In the genomic region with DNA sequence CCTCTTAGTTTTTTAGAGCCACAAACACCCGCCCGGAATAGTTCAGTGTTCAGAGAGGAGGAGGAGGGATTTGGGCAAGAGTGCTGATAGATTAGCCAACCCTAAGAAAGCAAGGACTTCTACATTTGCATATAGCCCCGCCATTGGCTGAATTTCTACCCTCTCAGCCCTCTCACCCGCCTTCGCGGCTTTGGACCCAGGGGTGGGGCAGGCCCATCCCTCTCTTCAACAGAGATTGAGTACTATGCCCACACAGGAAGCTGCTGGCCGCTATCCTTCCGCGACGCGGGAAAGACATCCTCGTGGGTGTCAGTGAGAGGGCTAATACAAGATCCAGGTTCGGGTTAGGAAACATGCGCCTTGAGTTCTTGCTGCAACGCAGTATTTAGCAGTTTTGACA, we compare ENCODE assay signal across 8 mouse cellular contexts. TPM values are rescaled to one million over a fixed set of nuclear protein-coding genes. Genes with fewer than 3 reads are reported as not detected.
DNase-seq lines count a peak whose midpoint lies in the region; ATAC-seq and TF ChIP-seq lines count a peak whose summit lies in the region.

No protein-coding gene starts in this region.

- no peaks in the 10 kb centered on the region for H3K9me3 ChIP-seq in hindbrain, postnatal 0 days (ENCODE audit: low read length)
- no peaks in the 10 kb centered on the region for H3K9me3 ChIP-seq in midbrain, postnatal 0 days (ENCODE audit: low read length)
- no peaks in the 10 kb centered on the region for H3K9me3 ChIP-seq in stomach, postnatal 0 days (ENCODE audit: control insufficient read depth, low read length)

- TF ChIP-seq CTCF in hindbrain, postnatal 0 days (IDR thresholded peaks at IDR 0.05; ENCODE audit: low read depth): no peak
- TF ChIP-seq CTCF in midbrain, postnatal 0 days (IDR thresholded peaks at IDR 0.05): no peak
- no peak for TF ChIP-seq CTCF in stomach, postnatal 0 days (IDR thresholded peaks at IDR 0.05; ENCODE audit: low read depth)

- no peaks in the 10 kb centered on the region for H3K36me3 ChIP-seq in hindbrain, postnatal 0 days (ENCODE audit: insufficient read depth, low read length)
- no peaks in the 10 kb centered on the region for H3K36me3 ChIP-seq in midbrain, postnatal 0 days (ENCODE audit: insufficient read depth, low read length)
- no peaks in the 10 kb centered on the region for H3K36me3 ChIP-seq in stomach, postnatal 0 days (ENCODE audit: control insufficient read depth, insufficient read depth, low read length)

- under 1% methylated on average over 15 of the region's 15 CpGs for WGBS in hindbrain, postnatal 0 days
- WGBS in midbrain, postnatal 0 days: 2% methylated on average over 15 of the region's 15 CpGs
- under 1% methylated on average over 15 of the region's 15 CpGs for WGBS in stomach, postnatal 0 days

- no peak overlapping the region for H3K27ac ChIP-seq in hindbrain, postnatal 0 days
- H3K27ac ChIP-seq in midbrain, postnatal 0 days (ENCODE audit: low read depth, low read length): no peak overlapping the region
- no peak overlapping the region for H3K27ac ChIP-seq in stomach, postnatal 0 days (replicated peaks)

- H3K4me3 ChIP-seq in hindbrain, postnatal 0 days (ENCODE audit: low read length): peak overlapping the region; percentile 40; the same call in 1 of the 2 replicates
- peak overlapping the region; percentile 16; the same call in 1 of the 2 replicates for H3K4me3 ChIP-seq in midbrain, postnatal 0 days (ENCODE audit: low read depth, low read length)
- H3K4me3 ChIP-seq in stomach, postnatal 0 days (ENCODE audit: low read depth, low read length): peak overlapping the region; percentile 44

- no peak for TF ChIP-seq EP300 in stomach, postnatal 0 days (optimal IDR thresholded peaks at IDR 0.05)

- peaks cover 59% of the 10 kb centered on the region for H3K27me3 ChIP-seq in hindbrain, postnatal 0 days (ENCODE audit: insufficient read depth, low read length)
- H3K27me3 ChIP-seq in midbrain, postnatal 0 days (ENCODE audit: insufficient read depth, low read length): peaks cover 50% of the 10 kb centered on the region
- peaks cover 2% of the 10 kb centered on the region; the same call in 1 of the 2 replicates for H3K27me3 ChIP-seq in stomach, postnatal 0 days (ENCODE audit: control insufficient read depth, insufficient read depth, low read length)

- 0 out of 2 replicates have a peak, but pooled peaks cover 9% of the 10 kb centered on the region for H3K4me1 ChIP-seq in hindbrain, postnatal 0 days (ENCODE audit: insufficient read depth, low read length)
- H3K4me1 ChIP-seq in midbrain, postnatal 0 days (ENCODE audit: insufficient read depth, low read length): 0 out of 2 replicates have a peak, but pooled peaks cover 3% of the 10 kb centered on the region
- no peaks in the 10 kb centered on the region; the same call in 1 of the 2 replicates for H3K4me1 ChIP-seq in stomach, postnatal 0 days (replicated peaks; ENCODE audit: control insufficient read depth, insufficient read depth)

- intact Hi-C loops in gastrocnemius, postnatal 14 days (cut with DNase I; ENCODE audit: low total_unique reads): no loop called here

- no peak overlapping the region for H3K9ac ChIP-seq in hindbrain, postnatal 0 days (replicated peaks; ENCODE audit: low read length)
- no peak overlapping the region for H3K9ac ChIP-seq in midbrain, postnatal 0 days (replicated peaks; ENCODE audit: low read length, poor library complexity, severe bottlenecking)
- H3K9ac ChIP-seq in stomach, postnatal 0 days (ENCODE audit: low read length): no peak overlapping the region

- H3K4me2 ChIP-seq in hindbrain, postnatal 0 days (ENCODE audit: low read depth, low read length): peak overlapping the region; percentile 75
- peak overlapping the region; percentile 38 for H3K4me2 ChIP-seq in midbrain, postnatal 0 days (ENCODE audit: low read depth, low read length, poor library complexity, severe bottlenecking)
- H3K4me2 ChIP-seq in stomach, postnatal 0 days (replicated peaks; ENCODE audit: low read depth): peak overlapping the region; percentile 83

- DNase-seq in ovary, adult 18-20 months (ENCODE audit: low spot score): peak; percentile 89
- DNase-seq in ovary, postnatal 14 days (ENCODE audit: low spot score): no peak
- peak; percentile 74 to 76 for DNase-seq in cerebellum, postnatal 14 days
- peak; percentile 84 for DNase-seq in gastrocnemius, postnatal 14 days
- DNase-seq in hindbrain, postnatal 0 days (ENCODE audit: low spot score): peak; percentile 81
- peak; percentile 74 for DNase-seq in liver
- DNase-seq in midbrain, postnatal 0 days (ENCODE audit: low spot score): peak; percentile 80
- DNase-seq in stomach, postnatal 0 days (ENCODE audit: low spot score): peak; percentile 81

- peak; percentile 74 for ATAC-seq in hindbrain, postnatal 0 days
- no peak; the same call in 1 of the 2 replicates for ATAC-seq in midbrain, postnatal 0 days (ENCODE audit: low FRiP score)
- peak; percentile 85 for ATAC-seq in stomach, postnatal 0 days (ENCODE audit: low FRiP score, low TSS enrichment)

RNA-seq across cellular contexts. Expression of a gene that starts 1.4 kb away (rescaled TPM):
- total RNA-seq in gastrocnemius, postnatal 14 days (2021): 1 to 10 TPM in 1 of 2 experiments, under 1 TPM in 1; 0.49 to 1.7 TPM
- 5.9 and 11.2 TPM in 2 replicates for total RNA-seq in hindbrain, postnatal 0 days (2014; rRNA removed)
- 6.7 and 7.4 TPM in 2 replicates for polyA plus RNA-seq in hindbrain, postnatal 0 days (2015; fragmentation: Nextera tagmentation; extraction: Ambion mirVana)
- 6.2 and 8.4 TPM in 2 replicates for total RNA-seq in midbrain, postnatal 0 days (2014; rRNA removed)
- 6.3 and 6.6 TPM in 2 replicates for polyA plus RNA-seq in midbrain, postnatal 0 days (2015; fragmentation: Nextera tagmentation; extraction: Ambion mirVana)
- polyA plus RNA-seq in stomach, postnatal 0 days (2015; fragmentation: Nextera tagmentation; extraction: Ambion mirVana): 3.6 and 4.8 TPM in 2 replicates

RNA-seq across cellular contexts. Expression of a gene that starts 18.2 kb away (rescaled TPM):
- under 1 TPM in 1 of 2 experiments, not detected in 1; 0.10 TPM for total RNA-seq in gastrocnemius, postnatal 14 days (2021)
- 1.8 and 2.7 TPM in 2 replicates for total RNA-seq in hindbrain, postnatal 0 days (2014; rRNA removed)
- polyA plus RNA-seq in hindbrain, postnatal 0 days (2015; fragmentation: Nextera tagmentation; extraction: Ambion mirVana): 0.48 and 0.68 TPM in 2 replicates
- total RNA-seq in midbrain, postnatal 0 days (2014; rRNA removed): 0.09 and 0.82 TPM in 2 replicates
- polyA plus RNA-seq in midbrain, postnatal 0 days (2015; fragmentation: Nextera tagmentation; extraction: Ambion mirVana): 0.10 and 0.38 TPM in 2 replicates
- polyA plus RNA-seq in stomach, postnatal 0 days (2015; fragmentation: Nextera tagmentation; extraction: Ambion mirVana): 8.7 and 10.6 TPM in 2 replicates

RNA-seq across cellular contexts. Expression of a gene that starts 24.1 kb away (rescaled TPM):
- 100 to 1,000 TPM in 1 of 2 experiments, 10 to 100 TPM in 1; 76.2 to 109 TPM for total RNA-seq in gastrocnemius, postnatal 14 days (2021)
- total RNA-seq in hindbrain, postnatal 0 days (2014; rRNA removed): not detected in 2 replicates
- polyA plus RNA-seq in hindbrain, postnatal 0 days (2015; fragmentation: Nextera tagmentation; extraction: Ambion mirVana): not detected in 2 replicates
- 0.11 TPM in 1 of 2 replicates, not detected in the other for total RNA-seq in midbrain, postnatal 0 days (2014; rRNA removed)
- 0.09 TPM in 1 of 2 replicates, not detected in the other for polyA plus RNA-seq in midbrain, postnatal 0 days (2015; fragmentation: Nextera tagmentation; extraction: Ambion mirVana)
- 0.25 and 0.29 TPM in 2 replicates for polyA plus RNA-seq in stomach, postnatal 0 days (2015; fragmentation: Nextera tagmentation; extraction: Ambion mirVana)

RNA-seq across cellular contexts. Expression of a gene that starts 59.8 kb away (rescaled TPM):
- 10 to 100 TPM in 1 of 2 experiments, 1 to 10 TPM in 1; 9.9 to 22.2 TPM for total RNA-seq in gastrocnemius, postnatal 14 days (2021)
- total RNA-seq in hindbrain, postnatal 0 days (2014; rRNA removed): 0.79 and 2.8 TPM in 2 replicates
- 3.0 and 3.2 TPM in 2 replicates for polyA plus RNA-seq in hindbrain, postnatal 0 days (2015; fragmentation: Nextera tagmentation; extraction: Ambion mirVana)
- 4.4 TPM in 2 replicates for total RNA-seq in midbrain, postnatal 0 days (2014; rRNA removed)
- polyA plus RNA-seq in midbrain, postnatal 0 days (2015; fragmentation: Nextera tagmentation; extraction: Ambion mirVana): 2.3 and 2.6 TPM in 2 replicates
- polyA plus RNA-seq in stomach, postnatal 0 days (2015; fragmentation: Nextera tagmentation; extraction: Ambion mirVana): 8.8 and 11.3 TPM in 2 replicates

Comparison
In these comparisons a context has a peak if more than half of its experiments do, and no peak if none do; other contexts are left out.
1. RNA of a gene that starts 24.1 kb away (total RNA-seq): 76.2 to 109 TPM in gastrocnemius, postnatal 14 days; 0.11 TPM in midbrain, postnatal 0 days and not detected in hindbrain, postnatal 0 days; every median in the first group is over 10 times any median in the second.
2. Peak in every context shown above with its lines, with median percentiles within 50 percentile points of each other: H3K4me2 ChIP-seq and H3K4me3 ChIP-seq.